Mouse (Mus musculus): ENCODE results near the gene Phf13.
A peak's percentile ranks its signal among the peaks of the same experiment; 100 is the strongest.

The Phf13 gene

GRCm38 (mm10) chr4:151988342-151989109, 7.5 kb downstream of the Phf13 start, which contains the start of gene Thap3:
TSS of gene Thap3 (minus strand) at chr4:151988997.
- peak; percentile 86 for DNase-seq (ENCODE audit: low spot score)

- DNase-seq (ENCODE audit: low spot score), result no peak
Measured at GRCm38 (mm10) chr4:151988014-151988341, 8.1 kb downstream of the Phf13 start.

GRCm38 (mm10) chr4:151986650-151987049, 9.4 kb downstream of the Phf13 start:
- DNase-seq (ENCODE audit: low spot score), result no peak

- DNase-seq (ENCODE audit: low spot score), result no peak
Measured at GRCm38 (mm10) chr4:151985886-151986285, 10.2 kb downstream of the Phf13 start.

- DNase-seq (ENCODE audit: low spot score), result no peak
Measured at GRCm38 (mm10) chr4:151983560-151983959, 12.5 kb downstream of the Phf13 start.

- DNase-seq (ENCODE audit: low spot score), result no peak
Measured at GRCm38 (mm10) chr4:151983043-151983442, 13.0 kb downstream of the Phf13 start.

DNA sequence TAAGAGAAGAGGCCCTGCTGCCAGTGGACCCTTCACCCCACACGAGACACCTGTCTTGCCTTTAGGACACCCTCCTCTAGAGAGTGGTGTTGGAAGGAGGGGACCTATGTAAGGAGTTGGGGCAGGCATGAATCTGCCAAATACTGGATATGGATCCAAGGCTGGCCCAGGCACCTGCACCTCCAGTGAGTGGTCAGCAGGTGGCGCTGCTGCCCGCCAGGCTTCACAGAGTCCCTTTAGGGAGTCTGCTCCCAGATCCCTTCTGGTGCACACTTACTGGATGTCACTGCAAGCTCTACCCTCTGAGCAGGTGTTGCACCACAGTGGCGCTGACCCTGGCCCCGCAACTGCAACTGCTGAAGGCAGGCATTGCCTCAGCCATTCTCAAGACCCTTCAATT, 14.7 kb downstream of the Phf13 start:
- peak; percentile 76 for DNase-seq (ENCODE audit: low spot score)

- no peak for DNase-seq (ENCODE audit: low spot score)
Measured at GRCm38 (mm10) chr4:151980699-151981098, 15.4 kb downstream of the Phf13 start.

GRCm38 (mm10) chr4:151977748-151978147, 18.3 kb downstream of the Phf13 start:
- peak; percentile 85 for DNase-seq (ENCODE audit: low spot score)

- DNase-seq (ENCODE audit: low spot score), result no peak
Measured at GRCm38 (mm10) chr4:151975441-151975840, 20.6 kb downstream of the Phf13 start.

- no peak for DNase-seq (ENCODE audit: low spot score)
Measured at GRCm38 (mm10) chr4:151972221-151972967, 23.7 kb downstream of the Phf13 start.

DNA sequence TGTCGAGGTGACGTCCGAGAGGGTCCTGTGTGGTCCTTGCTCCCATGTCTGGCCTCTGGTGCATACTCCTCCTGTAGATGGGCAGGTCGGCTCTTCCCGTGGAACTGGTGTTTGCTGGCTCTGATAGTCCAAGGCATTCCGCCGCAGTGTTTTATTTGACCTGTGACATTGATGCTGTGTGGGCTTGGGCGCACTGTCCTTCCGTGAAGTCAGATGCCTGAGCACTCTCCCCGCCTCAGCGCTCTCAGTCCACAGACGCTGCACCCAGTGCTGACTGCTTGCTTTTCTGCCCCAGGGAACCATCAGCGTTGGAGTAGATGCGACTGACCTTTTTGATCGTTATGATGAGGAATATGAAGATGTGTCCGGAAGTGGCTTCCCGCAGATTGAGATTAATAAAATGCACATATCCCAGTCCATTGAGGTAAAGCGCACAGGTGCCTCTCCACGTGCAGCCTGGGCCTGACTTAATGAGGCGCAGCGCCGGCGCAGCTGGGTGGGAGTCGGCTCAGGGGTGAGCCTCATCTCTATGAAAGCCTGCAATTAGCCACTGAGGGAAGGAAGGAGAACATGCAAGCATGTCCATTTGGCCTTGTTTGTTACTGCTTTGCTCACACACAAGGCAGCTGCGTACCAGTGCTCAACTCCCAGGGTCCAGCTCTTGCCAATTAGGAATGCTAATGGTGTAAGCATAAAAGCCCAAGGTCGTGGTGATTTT, 27.7 kb downstream of the Phf13 start:
- no peak for DNase-seq (ENCODE audit: low spot score)

DNA sequence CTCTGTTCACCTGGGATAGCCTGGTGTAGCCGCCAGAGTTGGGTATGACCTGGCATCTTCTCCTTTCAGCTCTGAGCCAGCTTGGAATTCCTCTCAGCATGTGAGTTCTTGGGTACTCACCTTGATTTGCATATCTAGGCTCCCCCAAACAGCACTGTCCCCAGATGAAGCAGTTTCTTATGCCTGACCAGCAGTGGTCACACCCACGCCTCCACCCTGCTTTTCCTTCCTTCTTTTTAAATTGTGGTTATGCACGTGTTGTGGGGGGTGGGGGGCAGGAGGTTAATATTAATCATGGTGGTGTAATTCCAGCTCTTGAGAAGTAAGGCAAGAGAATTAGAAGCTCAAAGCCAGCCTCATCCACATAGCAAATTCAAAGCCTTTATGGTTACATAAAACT, 33.2 kb downstream of the Phf13 start:
- no peak for DNase-seq (ENCODE audit: low spot score)

- no peak for DNase-seq (ENCODE audit: low spot score)
Measured at GRCm38 (mm10) chr4:151960513-151960854, 35.6 kb downstream of the Phf13 start.

- DNase-seq (ENCODE audit: low spot score), result no peak
Measured at GRCm38 (mm10) chr4:151959849-151960512, 36.1 kb downstream of the Phf13 start.

GRCm38 (mm10) chr4:151957584-151958315, 38.3 kb downstream of the Phf13 start:
- no peak for DNase-seq (ENCODE audit: low spot score)

DNA sequence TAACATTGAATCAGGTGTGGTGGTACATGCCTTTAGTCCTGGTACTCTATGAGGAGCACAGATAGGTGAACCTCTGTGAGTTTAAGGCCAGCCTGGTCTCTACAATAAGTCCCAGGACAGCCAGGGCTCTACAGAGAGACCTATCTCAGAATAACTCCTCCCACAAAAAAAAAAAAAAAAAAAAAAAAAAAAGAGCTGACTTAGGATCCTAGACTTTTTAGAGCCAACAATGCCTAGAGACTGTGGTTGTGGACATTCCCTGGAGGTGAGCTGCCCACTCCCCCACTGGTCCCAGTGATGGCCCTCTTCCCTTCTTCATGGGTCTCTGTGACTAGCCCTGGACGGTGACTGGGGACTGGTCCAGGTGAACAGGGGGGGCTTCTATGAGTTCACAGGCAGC, 40.3 kb downstream of the Phf13 start:
- DNase-seq (ENCODE audit: low spot score), result no peak

DNA sequence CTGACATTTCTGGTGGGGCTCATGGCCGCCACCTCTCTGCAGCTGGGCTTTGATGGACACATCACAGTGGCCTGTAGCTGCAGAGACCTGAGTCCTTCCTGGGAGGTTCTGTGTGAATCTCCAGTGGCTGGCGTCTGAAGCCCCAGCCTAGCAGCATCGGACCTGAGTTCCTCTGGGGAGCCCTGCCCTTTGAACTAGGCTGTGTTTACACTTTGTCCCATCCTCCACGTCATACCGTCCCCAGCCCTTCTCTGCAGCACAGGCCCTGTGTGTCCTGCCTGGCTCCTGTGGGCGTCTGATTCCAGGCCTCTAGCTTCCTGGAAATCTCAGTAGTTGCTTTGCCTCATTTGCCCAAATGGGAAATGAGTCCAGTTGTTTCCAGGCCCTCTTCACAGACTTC, 42.8 kb downstream of the Phf13 start:
- DNase-seq (ENCODE audit: low spot score), result no peak

- no peak for DNase-seq (ENCODE audit: low spot score)
Measured at GRCm38 (mm10) chr4:151948497-151949471, 47.3 kb downstream of the Phf13 start.

DNA sequence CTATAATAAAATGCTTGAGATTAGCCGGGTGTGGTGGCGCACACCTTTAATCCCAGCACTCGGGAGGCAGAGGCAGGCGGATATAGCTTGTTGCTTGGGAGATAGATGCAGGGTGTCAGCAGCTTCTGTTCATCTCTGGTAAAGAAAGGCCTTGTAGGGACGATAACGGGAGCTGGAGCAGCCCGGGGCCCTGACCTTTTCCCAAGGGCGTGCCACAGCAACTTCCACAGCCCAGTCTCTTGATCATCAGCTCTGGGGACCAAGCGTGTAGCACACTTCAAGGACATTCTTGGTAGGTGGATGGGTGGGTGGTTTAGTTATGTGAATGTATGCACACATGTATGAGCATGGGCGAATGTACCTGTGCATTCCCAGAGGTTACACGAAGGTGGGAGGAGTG, 49.8 kb downstream of the Phf13 start:
- no peak for DNase-seq (ENCODE audit: low spot score)
